Mouse (Mus musculus) thymus, adult 2 months (tissue): ENCODE results near the gene Il9.

Source experiments
- CTCF ChIP-seq: fragments of 200-500 bp; IDR thresholded peaks from 2 replicates; pipeline ENCODE4 v1.5.1; 2012; ENCODE audit warnings: mild to moderate bottlenecking, control low read depth, low read length, moderate library complexity, borderline replicate concordance; ENCODE audit not compliant: control insufficient read depth, poor library complexity, insufficient read depth; ENCODE audit errors: extremely low read depth
- POLR2A ChIP-seq: fragments of 200-500 bp; IDR thresholded peaks from 2 replicates; pipeline ENCODE4 v1.6.1; 2012; ENCODE audit warnings: mild to moderate bottlenecking, low read length, control low read depth, moderate library complexity; ENCODE audit not compliant: control insufficient read depth, poor library complexity, insufficient read depth; ENCODE audit errors: extremely low read depth

DNA sequence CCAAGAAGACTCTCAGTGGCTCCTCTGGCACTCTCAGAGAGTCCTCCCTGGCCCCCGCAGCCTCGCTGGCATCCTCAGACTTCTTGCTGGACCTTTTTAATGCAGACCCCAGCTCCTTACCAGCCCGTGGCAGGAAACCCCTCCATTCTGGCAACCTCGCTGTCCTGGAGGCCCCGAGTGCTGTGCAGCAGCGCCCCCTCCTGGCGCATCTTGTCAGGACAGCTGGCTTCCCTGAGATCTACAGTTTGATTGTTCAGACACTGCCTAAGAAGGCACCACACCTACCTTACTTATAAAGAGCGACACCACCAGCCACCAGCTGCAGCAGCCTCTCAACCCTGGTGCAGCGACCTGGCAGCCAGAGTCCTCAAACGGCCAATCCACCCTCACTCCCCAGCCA lies 48.6 kb downstream of the Il9 start:
- TF ChIP-seq CTCF (peak; percentile 64; the same call in 1 of the 2 replicates), POLR2A (no peak)
